Mouse (Mus musculus): Measurements from ENCODE around the gene Tdgf1. TPM values are rescaled to one million over a fixed set of nuclear protein-coding genes. Genes with fewer than 3 reads are reported as not detected.
A peak's percentile ranks its signal among the peaks of the same experiment; 100 is the strongest.

The Tdgf1 gene
- total RNA-seq (2022): not detected

DNA sequence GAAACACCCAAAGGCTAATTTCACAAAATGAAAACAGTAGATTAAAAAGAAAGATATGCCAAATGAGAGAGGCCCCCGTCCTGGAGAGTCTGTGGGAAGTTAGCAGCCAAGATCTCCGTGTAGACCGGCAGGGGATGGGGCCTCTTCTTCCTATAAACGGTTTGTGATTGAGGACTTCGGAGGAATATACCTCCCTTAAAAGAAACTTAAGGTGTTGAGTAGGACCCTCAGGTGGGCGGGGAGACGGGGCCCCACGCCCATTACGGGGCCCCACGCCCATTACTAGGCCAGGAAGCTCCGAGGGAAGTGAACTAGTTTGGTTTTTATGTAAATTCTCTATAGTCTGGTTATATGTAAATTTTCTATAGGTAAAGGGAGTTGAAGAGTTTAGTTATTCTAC, at the start of gene Tdgf1:
TSS of gene Tdgf1 (minus strand) at position 233 of the 400 bp plus-strand sequence.
- DNase-seq (ENCODE audit: low spot score): no peak

DNA sequence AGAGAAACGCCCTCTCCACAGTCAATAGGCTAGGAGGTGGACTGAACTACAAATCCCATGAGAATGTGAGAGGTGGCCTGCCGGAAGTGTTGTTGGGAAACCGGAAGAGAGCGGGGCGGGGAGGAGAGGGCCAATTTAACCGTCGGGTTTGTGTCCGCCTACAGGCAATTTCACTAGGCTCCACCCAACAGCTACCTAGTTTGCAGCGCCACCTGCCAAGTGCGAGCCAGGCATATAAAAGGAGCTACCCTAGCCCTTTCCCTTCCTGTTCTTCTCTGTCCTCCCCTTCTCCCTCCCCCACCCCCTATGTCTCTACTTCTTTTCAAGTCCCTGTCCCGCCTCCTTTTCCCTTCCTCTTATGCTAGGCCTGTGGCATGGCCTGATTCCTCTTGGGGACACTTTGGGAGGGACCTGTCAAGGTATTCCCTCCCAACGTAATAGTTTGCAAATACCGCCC, 48.8 kb upstream of the Tdgf1 start:
- DNase-seq (ENCODE audit: low spot score): peak; percentile 84

DNA sequence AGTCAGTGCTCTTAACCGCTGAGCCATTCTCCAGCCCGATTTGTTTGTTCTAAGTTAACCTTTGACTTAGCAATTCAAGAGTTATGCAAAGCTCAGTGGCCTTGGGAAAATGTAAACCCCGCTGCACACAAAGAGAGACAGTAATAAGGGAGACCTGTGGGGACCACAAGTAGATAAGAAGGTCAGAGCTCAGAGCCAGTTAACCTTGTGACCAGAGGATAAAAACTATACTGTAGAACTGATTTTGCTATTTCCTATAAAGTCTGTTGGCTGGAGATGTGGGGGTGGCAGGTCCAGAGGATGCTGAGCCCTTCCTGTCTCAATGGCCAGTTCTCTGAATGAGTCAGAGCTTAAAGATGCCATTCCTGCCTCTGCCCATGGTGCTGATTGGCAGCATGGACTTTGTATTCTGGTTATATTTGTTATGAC, 47.3 kb upstream of the Tdgf1 start:
- DNase-seq (ENCODE audit: low spot score): no peak

DNA sequence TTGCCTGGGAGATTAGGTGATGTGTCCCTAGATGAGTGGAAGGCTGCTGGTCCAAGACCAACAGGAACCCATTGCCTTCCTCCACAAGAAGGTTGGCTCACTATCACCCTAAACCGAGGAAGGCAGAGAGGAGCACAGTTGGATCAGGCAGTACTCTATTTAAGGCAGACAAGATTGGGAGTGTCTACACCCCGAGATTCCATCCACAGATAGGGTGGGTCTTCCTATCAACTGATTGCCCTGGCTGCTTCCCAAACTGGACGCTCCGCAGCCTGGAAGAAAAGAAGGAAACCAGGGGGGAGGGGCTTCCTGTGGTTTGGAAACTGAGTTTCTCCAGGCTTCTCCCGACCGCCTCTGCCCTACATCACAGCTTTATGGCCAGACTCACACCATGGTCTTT, 44.2 kb upstream of the Tdgf1 start, which contains the start of gene Rtp3:
TSS of gene Rtp3 (minus strand) at position 380 of the 400 bp plus-strand sequence.
- DNase-seq (ENCODE audit: low spot score): peak; percentile 73

DNA sequence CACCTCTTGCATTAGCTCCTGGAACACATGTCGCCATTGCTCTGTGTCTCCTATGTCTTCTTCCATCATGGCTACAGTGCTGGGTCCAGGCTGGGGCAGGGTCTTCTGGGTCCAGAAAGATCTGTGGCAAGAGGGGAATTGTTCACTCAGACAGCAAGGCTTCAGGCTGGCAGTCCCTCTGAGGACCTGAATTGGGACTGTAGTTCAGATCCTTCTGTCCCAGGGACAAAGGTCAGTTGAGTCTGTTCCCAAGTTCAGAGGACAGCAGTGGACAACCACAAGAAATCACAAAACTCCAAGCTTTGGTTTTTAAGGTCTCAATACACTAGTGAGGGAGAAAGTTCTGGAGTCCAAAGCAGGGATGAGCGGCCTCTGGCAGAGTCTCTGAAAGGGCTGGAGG, 43.6 kb upstream of the Tdgf1 start:
- DNase-seq (ENCODE audit: low spot score): no peak

DNA sequence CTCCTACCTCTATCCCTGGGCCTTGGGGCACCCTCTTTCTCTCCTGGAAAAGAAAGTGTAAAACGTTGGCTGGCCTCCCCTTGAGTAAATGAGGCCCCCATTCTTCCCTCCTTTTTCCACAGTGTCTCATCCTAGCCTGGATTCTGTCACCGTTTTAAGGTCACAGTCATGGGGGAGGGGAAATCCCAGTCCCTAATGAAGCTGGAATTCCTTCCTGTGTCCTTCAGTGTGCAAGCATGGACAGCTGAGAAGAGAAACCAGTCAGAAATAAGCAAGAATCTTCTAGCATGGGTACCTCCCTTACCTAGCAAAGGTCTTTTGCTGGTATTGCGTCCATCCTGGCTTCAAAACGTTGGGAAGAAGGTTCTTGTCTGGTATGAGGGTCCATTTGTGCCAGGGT, 43.2 kb upstream of the Tdgf1 start:
- DNase-seq (ENCODE audit: low spot score): no peak

DNA sequence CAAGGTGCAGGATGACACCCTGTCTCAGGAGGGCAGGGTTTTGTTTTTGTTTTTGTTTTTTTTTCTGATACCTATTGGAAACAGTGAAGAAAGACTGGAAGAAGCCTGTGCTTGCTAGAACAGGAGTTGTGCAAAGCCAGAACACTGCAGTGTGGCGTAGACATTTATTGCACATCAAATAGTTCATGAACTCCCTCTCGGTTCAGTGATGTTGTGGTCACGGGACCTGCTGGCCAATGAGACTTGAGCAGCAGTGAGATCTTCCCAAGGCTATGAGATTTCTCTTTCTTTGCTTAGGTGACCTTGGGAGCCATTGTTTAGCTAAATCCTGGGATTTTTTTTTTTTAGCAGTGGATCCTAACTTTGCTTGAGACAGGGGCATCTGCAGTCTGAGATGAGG, 42.1 kb upstream of the Tdgf1 start:
- DNase-seq (ENCODE audit: low spot score): no peak

DNA sequence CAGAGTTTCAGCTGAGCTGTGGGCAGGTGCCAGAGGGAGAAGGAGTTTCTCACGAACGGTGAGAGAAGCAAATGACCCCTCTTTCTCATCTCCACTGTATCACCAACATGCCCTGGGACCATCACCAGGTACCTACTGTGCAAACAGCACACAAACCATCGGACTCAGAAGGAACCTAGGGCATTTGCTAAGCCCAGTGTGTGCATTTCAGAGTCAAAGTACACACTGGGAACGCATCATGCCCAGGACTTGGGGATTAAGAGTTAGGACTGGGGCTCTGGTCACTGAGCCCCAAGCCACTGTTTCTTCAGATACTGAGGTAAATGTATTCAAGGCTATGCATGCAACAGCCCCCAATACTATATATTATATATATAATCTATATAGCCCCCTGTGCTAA, 41.4 kb upstream of the Tdgf1 start:
- DNase-seq (ENCODE audit: low spot score): no peak

DNA sequence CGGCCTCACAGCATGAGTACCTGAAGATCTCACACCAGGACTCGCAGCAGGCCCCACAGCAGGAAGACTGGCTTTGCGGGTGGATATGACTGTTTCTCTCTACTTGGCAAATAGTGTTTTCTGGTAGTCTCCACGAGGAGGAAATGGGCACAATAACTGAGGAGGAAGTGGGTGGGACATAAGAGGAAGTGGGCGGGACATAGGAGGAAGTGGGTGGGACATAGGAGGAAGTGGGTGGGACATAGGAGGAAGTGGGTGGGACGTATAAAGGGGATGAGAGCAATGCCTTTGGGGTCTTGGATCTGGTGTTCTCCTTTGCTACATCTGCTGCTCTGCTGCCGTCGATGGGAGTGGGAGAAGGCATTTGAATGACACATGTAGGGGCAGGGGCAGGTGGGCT, 40.0 kb upstream of the Tdgf1 start:
- no peak for DNase-seq (ENCODE audit: low spot score)

DNA sequence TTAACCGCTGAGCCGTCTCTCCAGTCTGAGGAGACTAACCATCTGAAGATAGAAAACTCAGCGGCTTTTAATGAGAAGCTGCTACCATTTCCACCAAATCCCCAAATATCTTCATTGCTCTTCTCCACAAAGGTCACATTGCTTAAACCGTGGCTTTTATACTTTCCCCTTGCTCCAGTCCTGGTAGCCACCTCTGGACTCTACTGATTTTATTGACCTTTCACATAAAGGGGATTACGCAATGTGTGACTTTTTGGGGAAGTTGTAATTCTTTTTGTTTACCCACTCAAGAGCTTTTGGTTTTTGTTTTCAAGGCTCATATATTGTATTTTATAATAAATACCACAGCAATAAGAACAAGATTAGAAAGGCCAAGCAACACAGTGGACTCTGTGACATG, 39.6 kb upstream of the Tdgf1 start:
- DNase-seq (ENCODE audit: low spot score): no peak

DNA sequence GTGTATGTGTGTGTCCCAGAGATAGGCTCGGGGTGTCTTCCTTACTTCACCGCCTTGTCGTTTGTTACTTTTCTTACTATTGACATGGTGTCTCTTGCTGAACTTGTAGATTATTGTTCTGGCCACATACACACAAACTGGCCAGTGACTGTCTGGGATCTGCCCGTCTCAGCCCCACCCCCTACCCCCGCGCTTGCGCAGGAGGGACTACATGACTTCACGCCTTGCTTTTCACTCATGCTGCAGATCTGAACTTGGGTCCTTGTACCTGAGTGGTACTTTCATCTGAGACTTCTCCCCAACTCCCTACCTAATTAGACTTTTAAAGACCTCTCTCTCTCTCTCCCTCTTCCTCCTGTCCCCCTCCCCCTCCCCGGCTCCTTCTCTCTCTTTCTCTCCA, 38.1 kb upstream of the Tdgf1 start:
- DNase-seq (ENCODE audit: low spot score): no peak

DNA sequence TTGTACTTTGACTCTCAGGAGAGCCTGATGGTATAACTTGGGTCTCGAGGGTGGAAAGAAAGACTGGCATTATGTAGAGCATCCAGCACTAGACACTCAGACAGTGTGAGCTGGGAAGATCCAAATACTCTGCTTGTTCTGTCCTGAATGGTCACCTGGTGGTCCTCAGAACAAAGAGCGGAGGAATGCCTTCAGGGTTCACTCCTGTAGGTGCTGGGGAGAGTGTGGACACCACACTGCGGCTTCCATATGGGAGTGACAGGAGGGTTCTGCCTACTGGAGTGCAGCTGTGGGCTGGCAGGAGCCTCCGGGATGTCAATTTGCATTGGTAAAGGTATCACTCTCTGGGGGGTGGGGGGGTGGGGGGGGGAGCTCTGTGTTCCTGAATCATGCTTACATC, 36.4 kb upstream of the Tdgf1 start:
- DNase-seq (ENCODE audit: low spot score): no peak

DNA sequence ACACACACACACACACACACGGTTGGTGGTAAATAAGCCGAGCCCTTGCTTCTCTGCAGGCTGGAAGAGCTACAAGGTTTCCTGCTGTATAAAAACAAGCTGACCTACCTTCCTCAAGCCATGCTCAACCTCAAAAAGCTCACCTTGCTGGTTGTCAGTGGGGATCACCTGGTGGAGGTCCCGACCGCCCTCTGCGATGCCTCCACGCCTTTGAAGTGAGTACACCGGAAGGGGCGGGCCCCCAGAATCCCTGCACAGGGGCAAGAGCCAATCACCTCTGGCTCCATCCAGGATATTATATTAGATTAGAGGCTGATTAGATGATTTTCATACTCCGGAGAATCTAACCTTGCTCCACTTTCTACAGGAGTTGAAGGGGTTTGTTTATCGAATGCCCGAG, 33.5 kb upstream of the Tdgf1 start:
- no peak for DNase-seq (ENCODE audit: low spot score)

DNA sequence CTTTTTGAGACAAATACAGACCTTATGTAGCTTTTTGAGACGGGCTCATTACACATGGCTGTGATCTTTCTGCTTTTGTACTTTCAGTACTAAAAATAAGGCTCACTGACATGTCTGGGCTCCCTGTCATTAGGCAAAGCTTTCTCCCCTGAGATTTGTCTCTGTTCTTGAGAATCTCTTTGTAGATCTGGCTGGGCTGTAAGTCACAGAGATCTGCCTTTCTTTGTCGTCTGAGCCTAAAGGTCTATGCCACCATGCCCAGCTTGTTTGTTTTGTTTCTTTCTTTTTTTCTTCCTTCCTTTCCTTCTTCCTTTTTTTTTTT, 19.9 kb upstream of the Tdgf1 start:
- no peak for DNase-seq (ENCODE audit: low spot score)

DNA sequence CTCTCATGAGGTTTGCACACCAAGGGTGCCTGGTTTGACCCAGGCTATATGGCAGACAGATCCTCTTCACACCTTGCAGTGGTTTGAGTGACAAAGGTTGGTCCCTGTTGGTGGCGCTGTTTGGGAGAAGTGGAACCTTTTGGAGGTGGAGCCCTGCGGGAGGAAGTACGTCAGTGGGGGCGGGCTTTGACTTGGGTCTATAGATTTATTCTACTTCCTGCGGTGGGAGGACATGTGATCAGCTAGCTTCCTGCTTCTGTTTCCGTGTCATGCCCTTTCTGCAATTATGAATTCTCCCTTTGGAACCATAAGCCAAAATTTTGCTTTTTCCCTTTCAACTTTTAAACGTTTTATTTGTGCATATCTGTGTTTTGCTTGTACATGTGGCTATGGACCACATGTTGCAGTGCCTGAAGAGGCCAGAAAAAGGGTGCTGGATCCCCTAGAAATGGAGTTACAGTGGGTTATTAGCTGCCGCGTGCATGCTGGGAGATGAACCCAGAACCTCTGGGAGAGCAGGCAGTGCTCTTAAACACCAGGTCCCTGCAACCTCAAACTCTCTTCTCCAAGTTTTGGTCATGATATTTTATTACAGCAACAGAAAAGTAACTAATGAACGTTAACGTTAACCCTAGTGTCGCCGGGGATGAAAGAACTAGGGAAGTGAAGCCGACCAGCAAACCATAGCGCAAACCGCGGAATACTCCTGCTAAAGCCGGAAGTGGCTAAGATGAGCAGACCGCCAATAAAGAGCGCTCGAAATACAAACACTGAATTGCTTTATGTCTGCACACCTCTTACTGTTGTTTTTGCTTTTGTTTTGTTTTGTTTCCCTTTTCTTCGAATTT, 19.3 kb upstream of the Tdgf1 start:
- DNase-seq (ENCODE audit: low spot score): no peak

DNA sequence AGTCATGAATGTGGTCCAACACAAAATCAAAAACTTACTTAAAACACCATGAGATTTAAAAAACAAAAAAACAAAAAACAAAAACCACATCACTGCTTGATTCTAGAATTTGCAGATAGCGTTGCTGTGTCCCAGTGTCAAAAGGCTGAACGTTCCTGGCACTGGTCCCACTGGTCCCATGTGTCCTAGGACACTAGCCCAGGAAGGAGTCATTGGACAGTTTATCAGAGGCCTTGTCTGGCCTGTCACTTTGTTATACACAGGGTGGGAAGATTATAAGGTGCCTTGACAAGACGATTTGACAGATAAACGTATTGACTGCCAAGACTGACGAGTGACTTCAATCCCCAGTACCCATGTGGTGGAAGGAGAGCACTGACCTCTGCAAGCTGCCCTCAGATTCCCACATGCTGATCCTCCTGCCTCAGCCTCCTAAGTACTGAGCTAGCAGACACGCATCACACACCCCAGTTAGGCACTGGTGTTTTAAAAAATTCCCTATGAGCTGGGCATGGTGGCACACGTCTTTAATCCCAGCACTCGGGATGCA, 17.7 kb upstream of the Tdgf1 start:
- peak; percentile 63 for DNase-seq (ENCODE audit: low spot score)

DNA sequence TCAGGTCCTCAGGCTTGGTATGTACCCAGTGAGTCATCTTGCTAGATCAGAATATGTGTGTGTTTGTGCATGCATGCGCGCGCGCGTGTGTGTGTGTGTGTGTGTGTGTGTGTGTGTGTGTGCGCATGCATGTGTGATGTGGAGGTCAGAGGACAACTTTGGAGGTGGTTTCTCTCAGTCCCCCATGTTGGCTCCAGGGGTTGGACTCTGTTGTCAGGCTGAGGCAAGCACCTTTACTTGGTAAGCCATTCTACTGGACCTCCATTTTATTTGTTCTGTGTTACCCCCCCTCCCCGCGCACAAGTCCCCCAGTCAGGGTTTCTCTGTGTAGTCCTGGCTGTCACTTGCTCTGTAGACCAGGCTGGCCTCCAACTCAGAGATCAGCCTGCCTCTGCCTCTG, 15.4 kb upstream of the Tdgf1 start:
- no peak for DNase-seq (ENCODE audit: low spot score)

DNA sequence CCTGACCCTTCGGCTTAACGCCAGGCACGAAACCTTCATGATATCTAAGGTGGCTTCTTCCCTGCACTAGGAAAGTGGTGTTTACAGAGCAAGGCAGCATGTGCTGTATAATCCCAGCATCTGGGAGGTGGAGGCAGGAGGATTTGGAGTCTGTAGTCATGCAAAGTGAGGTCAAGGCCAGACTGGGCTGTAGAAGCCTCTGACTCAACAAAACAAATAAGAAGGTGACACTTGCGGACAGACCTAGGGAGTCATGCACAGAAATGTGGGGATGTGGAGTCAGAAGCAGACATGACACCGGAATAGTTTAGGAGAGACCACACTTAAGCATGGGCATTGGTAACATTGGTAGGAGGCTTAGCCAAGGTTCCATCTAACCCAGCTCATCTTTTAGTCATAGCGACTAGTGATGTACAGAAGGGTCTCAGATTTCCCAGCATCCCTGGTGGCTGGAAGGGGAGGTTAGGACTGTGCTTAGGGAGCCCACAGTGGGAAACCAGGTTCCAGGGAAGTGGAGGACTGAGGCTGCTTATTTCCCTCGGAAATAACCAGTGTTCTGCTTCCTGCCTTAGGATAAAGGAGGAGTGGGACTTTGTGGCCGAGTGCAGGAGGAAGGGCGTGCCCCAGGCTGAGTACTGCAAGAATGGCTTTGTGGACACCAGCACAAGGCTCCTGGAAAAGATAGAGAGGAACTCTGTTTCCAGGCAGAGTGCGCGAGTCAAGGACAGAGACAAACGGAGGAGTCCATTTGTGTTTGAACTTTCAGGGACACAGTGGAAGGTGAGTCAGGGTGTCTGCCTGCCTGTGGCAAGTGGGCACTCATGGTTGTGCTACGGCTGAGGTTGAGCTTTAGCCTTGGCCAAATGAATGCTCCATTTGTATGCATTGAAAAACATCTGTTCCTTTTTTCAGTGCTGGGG, 14.5 kb upstream of the Tdgf1 start:
- DNase-seq (ENCODE audit: low spot score): no peak

DNA sequence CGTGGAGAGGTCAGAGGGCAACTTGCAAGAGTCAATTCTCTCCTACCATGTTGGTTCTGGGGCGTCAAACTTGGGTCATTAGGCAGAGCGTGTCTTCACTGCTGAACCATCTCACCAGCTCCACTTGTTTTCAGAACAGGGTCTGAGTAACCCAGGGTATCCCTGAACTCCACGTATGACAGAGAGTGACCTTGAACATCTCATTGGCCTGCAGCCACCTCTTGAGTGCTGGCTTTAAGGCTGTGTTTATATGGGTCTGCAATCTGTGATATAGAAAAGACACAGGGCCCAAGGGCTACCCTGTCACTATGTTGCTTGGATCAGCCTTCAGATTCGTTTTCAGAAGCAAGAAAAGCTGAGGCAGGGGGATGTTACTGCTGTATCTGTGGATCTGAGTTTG, 13.7 kb upstream of the Tdgf1 start:
- no peak for DNase-seq (ENCODE audit: low spot score)

DNA sequence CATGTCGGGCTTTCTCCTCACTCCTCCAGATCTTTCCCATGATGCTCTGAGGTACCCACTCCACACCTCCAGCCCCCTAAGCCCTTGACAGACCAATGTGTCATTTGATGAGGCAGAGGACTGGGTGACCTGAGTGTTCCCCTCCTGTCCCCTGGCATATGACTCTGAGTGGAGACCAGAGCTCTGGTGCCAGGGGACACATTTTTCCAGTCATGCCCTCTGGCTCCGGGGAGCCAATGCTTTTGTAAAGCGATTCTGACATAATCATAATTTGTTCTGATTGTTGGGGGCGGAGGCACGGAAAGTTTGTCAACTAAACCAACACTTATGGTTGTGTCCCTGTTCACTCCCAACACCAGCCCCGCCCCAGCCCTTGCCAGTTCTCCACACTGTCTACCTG, 10.0 kb upstream of the Tdgf1 start:
- DNase-seq (ENCODE audit: low spot score): peak; percentile 72

DNA sequence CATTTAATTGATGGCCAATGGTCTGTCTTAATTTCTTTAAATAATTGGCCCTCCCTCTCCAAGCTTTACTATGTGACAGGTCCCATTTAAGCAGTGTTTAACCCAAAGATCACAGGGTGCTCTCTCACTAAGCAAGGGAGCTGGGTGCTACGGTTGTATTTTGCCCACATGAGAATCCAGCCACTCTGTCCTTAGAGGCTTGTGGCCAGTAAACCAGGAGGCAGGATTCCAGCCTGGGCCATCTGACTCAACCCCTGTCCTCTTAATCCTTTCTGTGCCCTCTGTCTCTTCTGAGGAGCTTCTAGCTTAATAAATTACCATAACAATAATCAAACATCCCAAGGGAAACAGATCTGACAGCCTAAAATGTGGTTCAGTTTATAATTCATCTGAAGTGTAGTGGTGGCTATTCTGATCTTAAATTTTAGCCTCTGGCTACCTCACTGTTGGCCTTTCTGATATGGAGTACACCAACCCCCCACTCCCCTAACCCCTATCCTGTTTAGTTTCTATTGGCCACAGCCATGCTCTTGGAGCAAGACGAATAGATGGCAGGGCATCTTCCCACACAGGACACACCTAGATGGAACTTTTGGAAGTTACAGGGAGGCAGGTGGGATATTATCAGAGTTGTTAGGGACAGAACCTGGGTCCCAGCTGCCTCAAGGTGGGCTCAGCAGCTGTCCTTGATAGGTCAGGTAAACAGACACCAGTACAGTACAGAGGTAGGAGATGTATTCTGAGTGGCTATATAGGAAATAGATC, 8.9 kb upstream of the Tdgf1 start:
- DNase-seq (ENCODE audit: low spot score): no peak
